ENCODE assay signal across 8 mouse cellular contexts in genomic region chr1:126431594-126431993, GRCm38 (mm10).
DNase-seq lines count a peak whose midpoint lies in the region; ATAC-seq and TF ChIP-seq lines count a peak whose summit lies in the region.

No protein-coding gene starts in this region.

- H3K9me3 ChIP-seq in lung, embryonic 14.5 days (ENCODE audit: low read depth, low read length) = no peaks in the 10 kb centered on the region

- WGBS in lung, embryonic 14.5 days = 24% methylated on average over 5 of the region's 5 CpGs

- no peaks in the 10 kb centered on the region for H3K4me1 ChIP-seq in lung, embryonic 14.5 days (ENCODE audit: insufficient read depth)

- no peak overlapping the region for H3K27ac ChIP-seq in lung, embryonic 14.5 days (ENCODE audit: low read depth)

- H3K4me2 ChIP-seq in lung, embryonic 14.5 days = no peak overlapping the region

- H3K27me3 ChIP-seq in lung, embryonic 14.5 days (ENCODE audit: insufficient read depth, low read length) = no peaks in the 10 kb centered on the region

- no peaks in the 10 kb centered on the region for H3K36me3 ChIP-seq in lung, embryonic 14.5 days (ENCODE audit: insufficient read depth)

- DNase-seq in A20 (ENCODE audit: low read depth, low spot score) = peak; percentile 85
- DNase-seq in Muller cell, postnatal 12 days (ENCODE audit: inconsistent ontology term) = peak; percentile 58
- peak; percentile 87 for DNase-seq in embryo, embryonic 10.5 days (ENCODE audit: low spot score)
- peak; percentile 69 to 80 for DNase-seq in heart, postnatal 10 days
- peak; percentile 27 to 44 for DNase-seq in kidney, postnatal 4 days
- peak; percentile 89 for DNase-seq in lung, embryonic 14.5 days
- peak; percentile 29 for DNase-seq in right cerebral cortex, postnatal 14 days
- DNase-seq in natural killer cell, adult 2 months (ENCODE audit: low spot score in 2 of 2) = no peak

- intact Hi-C loops in heart, postnatal 10 days (cut with DNase I) = loop anchor here (5.0 to 10.0 kb wide), 5 partner anchors 293 to 824 kb away; partner anchors contain the start of gene Lypd1

- H3K4me3 ChIP-seq in lung, embryonic 14.5 days (ENCODE audit: low read depth, low read length) = no peak overlapping the region

- no peak overlapping the region for H3K9ac ChIP-seq in lung, embryonic 14.5 days

- TF ChIP-seq CTCF in lung, embryonic 14.5 days (IDR thresholded peaks at IDR 0.05; ENCODE audit: low read depth) = peak; percentile 66

- peak; percentile 54; the same call in 1 of the 2 replicates for ATAC-seq in lung, embryonic 14.5 days (ENCODE audit: insufficient read depth)

Comparison
In these comparisons a context has a peak if more than half of its experiments do, and no peak if none do; other contexts are left out.
1. DNase-seq: peak in A20 (single experiment), Muller cell, postnatal 12 days (single experiment), embryo, embryonic 10.5 days (single experiment), heart, postnatal 10 days (2 of 2), kidney, postnatal 4 days (2 of 2), lung, embryonic 14.5 days (single experiment) and right cerebral cortex, postnatal 14 days (single experiment); none in natural killer cell, adult 2 months (0 of 2).